Mouse (Mus musculus) megakaryocyte, embryonic 14.5 days (primary cell): ENCODE results near the gene Ankmy2. TPM values are rescaled to one million over a fixed set of nuclear protein-coding genes. Genes with fewer than 3 reads are reported as not detected.
A peak's percentile ranks its signal among the peaks of the same experiment; 100 is the strongest.

ENCODE experiments used
- H3K27me3 ChIP-seq: replicated peaks from 2 replicates; pipeline ENCODE3; 2012; ENCODE audit warnings: inconsistent platforms
- H3K36me3 ChIP-seq: replicated peaks from 2 replicates; pipeline ENCODE3; 2012; ENCODE audit warnings: low read length, inconsistent platforms, mixed read lengths
- H3K4me1 ChIP-seq: 2 replicates; pipeline ENCODE4 v1.6.1; 2012; ENCODE audit warnings: inconsistent platforms
- H3K4me3 ChIP-seq: replicated peaks from 2 replicates; pipeline ENCODE3; 2012; ENCODE audit warnings: moderate library complexity, mild to moderate bottlenecking, inconsistent platforms
- H3K9me3 ChIP-seq: 2 replicates; pipeline ENCODE4 v1.6.1; 2012; ENCODE audit warnings: inconsistent platforms
- FLI1 ChIP-seq: IDR thresholded peaks from 2 replicates; pipeline ENCODE4 v1.6.1; 2012; ENCODE audit warnings: low read length, inconsistent platforms, mixed read lengths
- GATA1 ChIP-seq: IDR thresholded peaks from 3 replicates; pipeline ENCODE4 v1.6.1; 2012; ENCODE audit warnings: mixed read lengths, low read length, inconsistent platforms, borderline replicate concordance
- polyA plus RNA-seq: library from polyadenylated mRNA; stranded (reverse); fragments of >175 nt; gene quantifications from 2 replicates; pipeline ENCODE4 v1.2.3, GENCODE M21; 2012; ENCODE audit warnings: low replicate concordance; ENCODE audit not compliant: insufficient read depth

The Ankmy2 gene
- 3.7 TPM in 1 of 2 replicates, not detected in the other for polyA plus RNA-seq

- TF ChIP-seq GATA1 = no peak
- TF ChIP-seq FLI1 = no peak
- no peaks in the 10 kb centered on the region for H3K27me3 ChIP-seq
- peaks cover 41% of the 10 kb centered on the region for H3K4me1 ChIP-seq
- no peaks in the 10 kb centered on the region for H3K9me3 ChIP-seq
- H3K4me3 ChIP-seq = peak within 1 kb of the TSS; percentile 98
- H3K36me3 ChIP-seq = peaks cover 18% of the 10 kb centered on the region
Measured at GRCm38 (mm10) chr12:36156637-36157303, at the start of gene Ankmy2. Gene Ankmy2, plus strand, starts transcription at chr12:36157114.

- Histone ChIP-seq H3K9me3 (no peaks in the 10 kb centered on the region), H3K36me3 (peaks cover 78% of the 10 kb centered on the region)
Measured at GRCm38 (mm10) chr12:36108442-36108841, 48.5 kb upstream of the Ankmy2 start.

GRCm38 (mm10) chr12:36110457-36110856, 46.5 kb upstream of the Ankmy2 start:
- no peak for TF ChIP-seq FLI1
- TF ChIP-seq GATA1 = no peak
- peaks cover 3% of the 10 kb centered on the region; the same call in 1 of the 2 replicates for H3K4me1 ChIP-seq
- peaks cover 86% of the 10 kb centered on the region for H3K36me3 ChIP-seq
- H3K4me3 ChIP-seq = no peak overlapping the region
- H3K27me3 ChIP-seq = no peaks in the 10 kb centered on the region
- no peaks in the 10 kb centered on the region for H3K9me3 ChIP-seq

More at GRCm38 (mm10) chr12:36108442-36108841, 48.5 kb upstream of the Ankmy2 start:
- TF ChIP-seq FLI1 (no peak), GATA1 (no peak)
- no peaks in the 10 kb centered on the region for H3K4me1 ChIP-seq
- no peak overlapping the region for H3K4me3 ChIP-seq
- no peaks in the 10 kb centered on the region for H3K27me3 ChIP-seq

GRCm38 (mm10) chr12:36111110-36111509, 45.8 kb upstream of the Ankmy2 start:
- H3K4me3 ChIP-seq = no peak overlapping the region
- TF ChIP-seq GATA1 (no peak), FLI1 (no peak)
- no peaks in the 10 kb centered on the region for H3K9me3 ChIP-seq
- H3K27me3 ChIP-seq = no peaks in the 10 kb centered on the region
- H3K4me1 ChIP-seq = peaks cover 3% of the 10 kb centered on the region; the same call in 1 of the 2 replicates
- H3K36me3 ChIP-seq = peaks cover 90% of the 10 kb centered on the region

- no peak for TF ChIP-seq FLI1
- no peak for TF ChIP-seq GATA1
- Histone ChIP-seq H3K4me1 (peaks cover 3% of the 10 kb centered on the region; the same call in 1 of the 2 replicates), H3K36me3 (peaks cover 91% of the 10 kb centered on the region), H3K27me3 (no peaks in the 10 kb centered on the region), H3K4me3 (no peak overlapping the region), H3K9me3 (no peaks in the 10 kb centered on the region)
Measured at GRCm38 (mm10) chr12:36112081-36112480, 44.8 kb upstream of the Ankmy2 start.

GRCm38 (mm10) chr12:36117161-36117560, 39.8 kb upstream of the Ankmy2 start:
- Histone ChIP-seq H3K9me3 (no peaks in the 10 kb centered on the region), H3K4me3 (no peak overlapping the region), H3K27me3 (no peaks in the 10 kb centered on the region), H3K36me3 (peaks cover 83% of the 10 kb centered on the region), H3K4me1 (peaks cover 14% of the 10 kb centered on the region)
- TF ChIP-seq FLI1 (no peak), GATA1 (no peak)

GRCm38 (mm10) chr12:36119244-36119643, 37.7 kb upstream of the Ankmy2 start:
- peaks cover 11% of the 10 kb centered on the region for H3K4me1 ChIP-seq
- no peaks in the 10 kb centered on the region for H3K27me3 ChIP-seq
- no peak overlapping the region for H3K4me3 ChIP-seq
- TF ChIP-seq GATA1 = no peak
- no peak for TF ChIP-seq FLI1
- H3K9me3 ChIP-seq = no peaks in the 10 kb centered on the region
- peaks cover 84% of the 10 kb centered on the region for H3K36me3 ChIP-seq

- Histone ChIP-seq H3K36me3 (peaks cover 83% of the 10 kb centered on the region), H3K9me3 (peaks cover 4% of the 10 kb centered on the region; the same call in 1 of the 2 replicates)
- TF ChIP-seq FLI1 (no peak), GATA1 (no peak)
Measured at GRCm38 (mm10) chr12:36126049-36126448, 30.9 kb upstream of the Ankmy2 start.

GRCm38 (mm10) chr12:36129826-36130225, 27.1 kb upstream of the Ankmy2 start:
- Histone ChIP-seq H3K4me1 (peaks cover 18% of the 10 kb centered on the region), H3K27me3 (no peaks in the 10 kb centered on the region), H3K36me3 (peaks cover 76% of the 10 kb centered on the region), H3K4me3 (no peak overlapping the region), H3K9me3 (peaks cover 4% of the 10 kb centered on the region; the same call in 1 of the 2 replicates)
- no peak for TF ChIP-seq GATA1
- TF ChIP-seq FLI1 = no peak

More at GRCm38 (mm10) chr12:36126049-36126448, 30.9 kb upstream of the Ankmy2 start:
- Histone ChIP-seq H3K27me3 (no peaks in the 10 kb centered on the region), H3K4me1 (0 out of 2 replicates have a peak, but pooled peaks cover 3% of the 10 kb centered on the region), H3K4me3 (no peak overlapping the region)

GRCm38 (mm10) chr12:36132254-36132653, 24.7 kb upstream of the Ankmy2 start:
- TF ChIP-seq GATA1 (no peak), FLI1 (no peak)
- H3K4me1 ChIP-seq = peaks cover 40% of the 10 kb centered on the region
- H3K36me3 ChIP-seq = peaks cover 64% of the 10 kb centered on the region
- H3K9me3 ChIP-seq = peaks cover 4% of the 10 kb centered on the region; the same call in 1 of the 2 replicates
- H3K27me3 ChIP-seq = no peaks in the 10 kb centered on the region
- no peak overlapping the region for H3K4me3 ChIP-seq
